Mouse (Mus musculus) heart, postnatal 14 days (tissue): Measurements from ENCODE around the gene Bicc1. TPM values are rescaled to one million over a fixed set of nuclear protein-coding genes. Genes with fewer than 3 reads are reported as not detected.
"Not testable (repeated sequence)": the region's sequence is repeated elsewhere in the genome, so short reads cannot be mapped to it uniquely, and the experiment has no call there.

Experiments used
- DNase-seq, 2 experiments: peaks; one replicate each; pipeline ENCODE4 v3.0.0; 2021 to 2022
- intact Hi-C: fragments of 180-260 bp; cut with DNase I; formaldehyde crosslinking; loops from one replicate; pipeline ENCODE4 v1.15.1; 2025
- total RNA-seq, 2 experiments: library from RNA; stranded (reverse); gene quantifications; 2 replicates each; pipeline ENCODE4 v1.2.3; 2021

The Bicc1 gene
- total RNA-seq, 2 experiments from 2014 or later, result 22.1 to 27.9 TPM

DNA sequence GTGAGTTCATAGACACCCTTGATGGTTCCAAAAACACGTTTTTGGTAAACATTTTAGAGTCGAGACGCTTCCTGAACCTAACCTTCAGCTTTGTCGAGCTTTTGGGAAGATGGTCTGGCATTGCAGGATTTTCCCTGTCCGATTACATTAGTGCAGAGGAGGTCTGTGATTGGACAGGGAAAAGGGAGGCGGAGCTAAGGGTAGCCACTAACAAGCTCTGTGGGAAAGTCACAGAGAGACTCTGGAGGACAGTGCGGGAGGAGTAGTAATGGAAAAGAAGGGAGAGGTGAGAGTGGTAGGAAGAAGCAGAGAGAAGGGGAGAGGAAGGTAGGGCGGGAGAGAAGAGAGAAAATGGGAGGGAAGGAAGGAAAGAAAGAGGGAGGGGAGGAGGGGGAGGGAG lies 194.8 kb downstream of the Bicc1 start:
- intact Hi-C loops, result loop anchor here (2.0 to 10.0 kb wide), 7 partner anchors 58 to 647 kb away; no protein-coding TSS in a partner anchor
- no peak for DNase-seq

DNA sequence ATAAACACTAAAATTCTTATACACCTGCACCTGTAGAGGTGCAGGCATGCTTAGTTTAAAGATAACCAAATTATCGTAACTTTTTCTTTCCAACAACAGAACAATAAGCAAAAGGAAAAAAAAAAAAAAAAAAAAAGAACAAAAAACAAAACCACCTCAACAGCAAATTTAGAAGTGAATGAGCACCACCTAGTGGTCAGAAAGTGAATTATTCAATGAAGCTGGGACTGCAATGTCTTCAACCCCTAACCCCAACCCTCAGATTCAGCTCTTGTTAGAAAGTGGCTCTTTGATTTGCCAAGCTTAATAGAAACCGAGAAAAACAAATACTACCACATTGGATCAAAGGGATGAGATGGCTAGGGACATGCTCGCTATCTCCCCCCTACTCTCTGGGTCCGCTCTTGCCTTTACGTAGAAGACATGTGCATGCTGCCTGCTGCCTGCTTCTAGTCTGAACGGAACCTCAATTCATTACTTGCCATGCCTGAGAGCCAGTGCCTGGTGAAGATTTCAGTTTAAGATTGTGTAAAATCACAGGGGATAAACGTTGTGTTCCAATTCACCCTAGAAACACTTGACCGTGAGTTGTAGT lies 195.8 kb downstream of the Bicc1 start:
- peak; percentile 20 to 68 for DNase-seq
- intact Hi-C loops, result loop anchor here (2.0 to 10.0 kb wide), 6 partner anchors 151 to 646 kb away; no protein-coding TSS in a partner anchor

DNA sequence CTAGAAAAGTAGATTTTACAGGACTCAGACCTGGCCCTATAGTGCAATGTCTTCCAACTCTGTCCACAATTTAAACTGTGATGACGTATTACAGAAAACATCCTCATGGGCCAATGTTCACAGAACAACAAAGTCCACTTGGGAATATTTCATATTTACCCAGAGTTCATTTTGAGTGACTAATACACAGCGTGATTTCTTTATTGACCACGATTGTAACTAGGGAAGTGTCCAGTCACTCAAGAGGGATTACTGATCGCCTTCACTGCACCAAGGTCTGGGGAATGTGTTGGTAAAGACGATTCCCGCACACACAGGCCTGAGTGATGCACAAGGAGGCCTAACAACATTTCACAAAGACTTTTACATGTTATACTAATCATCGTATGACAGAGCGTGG lies 197.9 kb downstream of the Bicc1 start:
- no peak for DNase-seq
- intact Hi-C loops, result loop anchor here (5.0 to 10.0 kb wide), 5 partner anchors 149 to 644 kb away; no protein-coding TSS in a partner anchor

DNA sequence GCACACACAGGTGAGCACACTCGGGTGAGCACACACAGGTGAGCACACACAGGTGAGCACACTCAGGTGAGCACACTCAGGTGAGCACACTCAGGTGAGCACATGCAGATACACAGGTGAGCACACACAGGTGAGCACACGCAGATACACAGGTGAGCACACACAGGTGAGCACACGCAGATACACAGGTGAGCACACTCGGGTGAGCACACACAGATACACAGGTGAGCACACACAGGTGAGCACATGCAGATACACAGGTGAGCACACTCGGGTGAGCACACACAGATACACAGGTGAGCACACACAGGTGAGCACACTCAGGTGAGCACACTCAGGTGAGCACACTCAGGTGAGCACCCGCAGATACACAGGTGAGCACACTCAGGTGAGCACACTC lies 199.1 kb downstream of the Bicc1 start:
- intact Hi-C loops, result loop anchor here (5.0 to 10.0 kb wide), 5 partner anchors 148 to 643 kb away; no protein-coding TSS in a partner anchor
- not testable (repeated sequence) for DNase-seq

DNA sequence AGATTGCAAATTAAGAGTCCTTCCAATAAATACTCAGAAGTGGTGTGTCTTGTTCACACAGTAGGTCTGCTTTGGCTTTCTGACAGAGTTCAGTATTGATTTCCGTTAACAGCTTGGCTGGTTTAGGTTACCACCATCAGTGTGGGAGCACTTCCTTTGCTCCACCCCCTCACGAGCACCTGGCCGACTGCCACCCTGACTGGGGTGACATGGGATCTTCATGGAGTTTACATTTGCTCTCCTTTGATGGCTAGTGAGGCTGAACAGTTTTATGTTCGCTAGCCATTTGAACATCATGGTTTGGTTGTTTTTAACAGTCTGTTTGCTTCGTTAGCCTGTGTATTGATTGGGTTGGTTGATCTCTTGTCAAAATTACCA lies 206.7 kb downstream of the Bicc1 start:
- intact Hi-C loops, result no loop called here
- no peak for DNase-seq

DNA sequence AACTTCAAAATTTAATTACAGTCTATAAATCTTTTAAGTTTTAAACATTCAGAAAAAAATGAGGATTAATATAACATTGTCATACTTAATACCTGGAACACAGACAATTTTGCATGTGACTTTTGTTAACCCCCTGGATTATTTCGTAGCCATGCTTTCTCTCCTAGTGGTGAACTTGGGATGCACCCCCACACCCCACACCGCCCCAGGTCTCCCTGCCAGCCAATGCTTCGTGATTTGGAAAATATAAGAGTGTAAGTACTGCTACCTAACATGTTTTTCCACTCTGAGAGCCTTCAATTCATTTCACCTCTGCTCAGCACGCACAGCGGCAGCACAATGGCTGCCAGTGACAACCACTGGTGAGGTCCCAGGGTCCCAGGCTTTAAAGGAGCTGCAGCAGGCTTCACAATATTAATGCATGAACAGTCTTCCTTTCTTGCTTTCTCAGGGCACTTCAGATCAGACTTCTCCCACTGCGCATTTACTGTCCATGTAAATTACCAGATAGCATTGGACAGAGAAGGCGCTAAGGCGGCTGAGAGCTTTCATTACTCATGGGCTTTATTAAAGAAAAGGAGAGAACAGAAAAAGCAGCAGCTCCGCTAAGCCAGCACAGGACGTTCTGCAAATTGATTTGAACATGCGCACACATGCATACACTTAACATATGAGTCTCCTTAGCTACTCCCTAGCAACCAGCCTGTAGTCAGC lies 207.3 kb downstream of the Bicc1 start:
- DNase-seq, result no peak
- intact Hi-C loops, result no loop called here

DNA sequence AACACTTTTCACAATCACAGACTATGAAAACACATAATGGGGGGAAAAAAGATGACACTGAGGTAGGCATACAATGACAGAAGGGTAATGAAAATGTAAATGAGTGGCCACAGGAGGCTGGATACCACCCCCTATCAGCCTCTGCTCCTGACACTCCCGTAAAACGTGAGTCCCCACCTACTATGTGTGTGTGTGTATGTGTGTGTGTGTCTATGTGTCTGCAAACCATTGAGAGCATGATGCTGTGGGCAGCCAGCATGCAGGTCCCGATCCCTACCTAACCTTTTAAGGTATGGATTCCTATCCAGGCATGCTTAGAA lies 209.4 kb downstream of the Bicc1 start:
- intact Hi-C loops, result no loop called here
- DNase-seq, result no peak

DNA sequence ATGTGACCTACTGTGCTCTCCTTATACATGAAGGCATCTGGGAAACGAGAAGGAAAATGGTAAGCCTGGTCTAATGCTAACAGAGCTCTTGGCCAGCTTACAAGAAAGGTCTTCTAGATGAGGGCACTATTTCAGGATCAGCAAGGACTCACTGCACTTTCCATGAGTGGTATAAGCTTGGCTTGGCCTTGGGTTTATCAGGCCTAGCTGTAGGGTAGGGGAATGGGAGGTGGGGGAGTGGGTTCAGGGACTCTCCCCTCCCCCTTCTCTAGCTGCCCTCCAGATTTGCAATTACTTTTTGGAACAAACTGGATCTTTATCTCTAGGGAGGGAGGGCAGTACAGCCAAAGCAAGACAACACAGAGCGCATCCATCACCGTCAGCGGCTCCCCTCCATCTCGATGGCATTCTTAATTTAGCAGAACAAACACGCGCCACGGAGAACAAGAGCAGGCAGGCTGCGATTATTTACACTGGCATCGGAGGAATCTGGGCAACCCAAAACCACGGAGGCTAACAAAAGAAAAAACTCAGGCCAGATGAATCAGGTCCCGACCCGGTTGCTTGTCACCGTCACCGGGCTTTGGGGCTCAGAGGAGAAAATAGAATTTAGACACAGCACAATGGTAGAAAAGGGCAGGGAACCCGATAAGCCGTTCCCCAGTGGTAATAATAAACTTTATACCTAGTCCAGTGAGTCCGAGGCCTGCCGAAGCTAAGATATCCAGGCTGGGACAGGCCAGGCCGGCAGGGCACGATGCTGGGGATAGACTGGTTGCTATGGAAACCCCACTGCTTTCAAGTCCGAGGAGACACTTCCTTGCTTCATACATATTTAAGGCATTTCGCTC lies 210.0 kb downstream of the Bicc1 start:
- DNase-seq, result no peak
- intact Hi-C loops, result no loop called here

DNA sequence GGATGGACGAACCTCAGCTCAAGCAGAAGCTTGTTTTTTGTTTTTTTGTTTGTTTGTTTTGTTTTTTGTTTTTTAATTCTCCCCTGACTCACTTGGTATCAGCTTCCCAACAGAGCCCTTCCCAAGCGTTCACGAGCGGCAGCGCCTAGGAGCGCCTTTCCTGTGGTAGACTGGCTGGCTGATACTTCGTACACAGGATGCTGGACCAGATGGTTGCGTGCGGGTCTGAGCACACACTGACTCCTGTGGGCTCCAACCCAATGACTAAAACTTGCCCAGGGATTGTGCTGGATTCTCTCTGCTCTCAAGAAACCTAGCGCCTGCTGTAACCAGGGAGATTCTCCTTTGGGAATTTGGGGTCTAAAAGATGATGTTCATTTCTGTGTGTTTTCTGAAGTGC lies 211.2 kb downstream of the Bicc1 start:
- intact Hi-C loops, result no loop called here

DNA sequence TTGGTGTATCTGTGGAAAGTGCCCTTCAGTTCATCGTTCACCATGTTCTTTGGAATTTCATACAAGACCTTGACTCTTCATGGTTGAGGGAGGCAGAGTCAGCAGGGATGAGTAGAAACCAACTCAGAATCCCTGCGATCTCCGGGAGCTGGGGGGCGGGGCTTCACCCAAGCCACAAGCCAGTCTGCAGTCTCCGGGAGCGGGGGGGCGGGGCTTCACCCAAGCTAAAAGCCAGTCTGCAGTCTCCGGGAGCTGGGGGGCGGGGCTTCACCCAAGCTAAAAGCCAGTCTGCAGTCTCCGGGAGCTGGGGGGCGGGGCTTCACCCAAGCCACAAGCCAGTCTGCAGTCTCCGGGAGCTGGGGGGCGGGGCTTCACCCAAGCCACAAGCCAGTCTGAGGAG lies 213.4 kb downstream of the Bicc1 start:
- DNase-seq, intact Hi-C loops: not testable (repeated sequence)

More for the DNA sequence above, 211.2 kb downstream of the Bicc1 start:
- no peak for DNase-seq

DNA sequence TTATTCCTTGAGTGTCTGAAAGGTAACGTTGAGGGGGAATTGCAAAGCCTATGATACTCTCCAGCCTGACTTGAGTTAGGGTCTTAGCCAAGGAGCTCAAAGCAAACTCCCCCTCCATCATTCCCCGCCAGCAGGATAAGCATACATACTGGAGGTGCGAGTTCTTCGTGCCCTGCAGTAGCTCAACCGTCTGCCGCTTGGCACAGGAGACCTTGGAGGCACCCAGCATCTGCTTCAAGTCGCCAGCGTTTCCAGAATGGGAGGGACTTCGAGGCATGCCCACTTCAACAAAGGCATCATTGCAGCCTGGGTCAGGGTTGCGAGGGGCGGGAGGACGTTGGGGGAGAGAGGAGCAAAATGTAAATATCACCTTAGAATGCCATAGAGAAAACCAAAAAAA lies 214.4 kb downstream of the Bicc1 start:
- intact Hi-C loops, result no loop called here
- DNase-seq, result no peak

DNA sequence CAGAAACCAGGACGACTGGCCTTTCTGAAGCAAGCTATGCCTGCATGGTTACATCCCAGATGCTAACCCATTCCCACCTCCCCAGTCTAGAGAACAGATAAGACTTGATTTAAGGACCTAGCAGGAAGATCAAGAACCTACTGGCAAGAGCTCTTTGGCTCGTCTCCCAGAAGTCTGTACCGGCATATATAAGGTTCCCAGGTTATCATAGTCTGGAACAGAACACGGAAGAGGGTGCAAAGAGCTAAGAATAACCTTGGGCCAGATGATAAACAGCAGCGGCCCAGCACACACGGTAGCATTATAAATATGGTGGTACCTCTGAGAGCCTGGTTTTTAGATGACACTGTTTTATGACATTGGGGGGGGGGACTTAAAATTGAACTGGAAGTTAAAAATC lies 217.9 kb downstream of the Bicc1 start:
- intact Hi-C loops, result no loop called here
- DNase-seq, result no peak

DNA sequence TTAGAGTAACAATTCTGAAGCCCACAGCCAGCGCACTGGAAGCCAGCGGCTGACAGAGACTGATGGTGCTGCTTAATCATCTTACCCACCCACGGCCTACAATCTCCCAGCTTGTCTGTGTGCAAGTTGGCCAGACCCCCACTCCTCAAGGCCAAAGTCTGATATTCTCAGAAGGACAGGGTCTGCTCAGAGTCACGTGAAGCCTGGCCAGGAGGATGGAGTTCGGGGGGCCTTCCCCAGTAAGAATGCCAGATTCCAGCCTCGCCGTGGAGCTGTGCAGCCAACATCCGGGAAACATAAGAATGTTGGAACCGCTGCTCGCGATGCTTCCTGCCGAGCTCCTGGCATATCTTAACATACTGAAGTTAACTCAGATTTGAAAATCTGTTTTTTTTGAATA lies 219.7 kb downstream of the Bicc1 start:
- intact Hi-C loops, result no loop called here
- DNase-seq, result peak; percentile 59 to 62

DNA sequence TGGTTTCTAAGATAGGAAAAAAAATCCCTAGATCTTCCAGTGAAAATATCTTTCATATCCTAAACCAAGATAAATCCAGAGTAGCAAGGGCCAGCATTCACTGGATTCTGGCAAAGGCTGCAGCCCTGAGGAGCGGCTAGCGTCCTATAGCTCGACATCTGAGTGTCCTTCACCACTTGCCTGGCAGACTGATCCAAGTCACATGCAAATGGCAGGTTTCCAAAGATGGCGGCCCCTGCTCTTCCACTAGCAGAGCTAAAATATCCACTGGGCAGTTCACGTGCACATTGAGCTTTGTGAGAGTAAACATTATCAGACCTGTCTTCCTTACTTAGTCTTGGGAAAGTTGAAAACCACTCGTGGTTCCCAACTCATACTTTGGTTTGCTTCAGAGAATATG lies 222.1 kb downstream of the Bicc1 start:
- peak; percentile 54 to 72 for DNase-seq
- intact Hi-C loops, result no loop called here

DNA sequence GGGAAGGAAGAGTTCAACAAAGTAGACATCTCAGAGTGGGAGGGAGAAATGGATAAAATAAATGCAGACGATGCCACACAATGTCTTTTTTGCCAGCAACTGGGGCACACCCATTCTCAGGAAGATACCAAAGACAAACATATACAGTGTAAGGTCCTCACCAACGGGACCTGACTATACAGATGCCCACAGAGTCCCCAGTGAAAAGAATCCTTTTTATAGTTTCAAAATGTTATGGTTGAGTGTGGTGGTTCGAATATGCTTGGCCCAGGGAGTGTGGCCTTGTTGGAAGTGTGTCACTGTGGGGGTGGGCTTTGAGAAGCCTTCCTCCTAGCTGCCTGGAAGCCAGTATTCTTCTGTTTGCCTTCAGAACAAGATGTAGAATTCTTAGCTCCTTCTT lies 223.5 kb downstream of the Bicc1 start:
- intact Hi-C loops, result no loop called here
- no peak for DNase-seq

DNA sequence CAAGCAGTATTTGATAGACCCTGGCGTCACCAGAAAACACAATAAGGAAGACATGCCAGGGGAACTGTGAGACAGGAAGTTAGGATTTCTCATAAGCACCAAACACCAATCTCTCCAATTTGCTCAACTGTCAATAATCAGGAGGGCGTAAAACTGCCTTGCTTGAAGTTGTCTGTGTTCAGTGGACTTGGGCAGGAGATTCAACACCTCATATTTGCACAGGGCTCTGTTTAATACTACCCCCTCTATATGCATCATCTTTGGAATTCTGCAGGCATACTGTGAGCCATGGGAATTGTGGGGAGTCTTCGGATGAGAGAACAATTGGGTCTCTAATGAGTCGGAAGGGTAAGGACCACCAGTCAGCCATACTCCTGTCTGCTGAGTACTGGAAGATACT lies 233.4 kb downstream of the Bicc1 start:
- DNase-seq, result no peak
- intact Hi-C loops, result no loop called here

DNA sequence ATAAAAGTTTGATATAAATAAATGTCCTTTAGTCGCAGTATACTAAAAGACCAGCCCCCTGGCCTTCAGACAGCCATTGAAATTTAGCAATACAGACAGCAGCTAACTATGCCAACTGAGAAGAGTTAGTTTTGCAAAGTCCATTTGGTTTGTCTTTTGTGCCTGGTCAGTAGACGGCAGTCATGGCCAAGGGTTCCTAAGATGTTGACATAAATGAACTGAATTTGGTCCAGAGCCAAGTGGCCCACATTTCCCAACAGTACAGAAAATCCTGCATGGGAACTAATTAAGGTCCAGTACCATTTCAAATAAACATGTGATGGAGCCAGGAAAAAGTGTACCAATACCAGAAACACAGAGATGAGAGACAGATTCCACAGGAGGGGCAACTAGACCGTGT lies 235.2 kb downstream of the Bicc1 start:
- peak in 1 of 2 experiments; percentile 21 for DNase-seq
- intact Hi-C loops, result no loop called here

DNA sequence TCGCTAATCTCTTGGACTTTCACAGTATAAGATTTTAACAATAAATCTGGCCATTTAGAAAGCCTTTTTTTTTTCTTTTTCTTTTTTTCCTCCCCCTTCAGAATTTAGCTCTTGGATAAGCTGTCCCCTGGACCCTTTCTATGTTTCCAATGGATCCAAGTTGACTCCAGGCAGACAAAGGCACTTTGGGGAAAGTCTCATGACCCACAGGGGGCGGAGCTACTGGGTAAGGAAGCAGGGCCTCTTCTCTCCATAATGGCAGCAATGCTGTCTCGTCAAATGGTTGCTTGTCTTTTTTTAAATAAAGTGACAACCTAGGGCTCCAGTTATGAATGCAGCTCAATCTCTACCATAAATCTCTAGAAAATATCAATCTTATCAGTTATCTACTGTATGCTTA lies 235.6 kb downstream of the Bicc1 start:
- intact Hi-C loops, result no loop called here
- no peak for DNase-seq

DNA sequence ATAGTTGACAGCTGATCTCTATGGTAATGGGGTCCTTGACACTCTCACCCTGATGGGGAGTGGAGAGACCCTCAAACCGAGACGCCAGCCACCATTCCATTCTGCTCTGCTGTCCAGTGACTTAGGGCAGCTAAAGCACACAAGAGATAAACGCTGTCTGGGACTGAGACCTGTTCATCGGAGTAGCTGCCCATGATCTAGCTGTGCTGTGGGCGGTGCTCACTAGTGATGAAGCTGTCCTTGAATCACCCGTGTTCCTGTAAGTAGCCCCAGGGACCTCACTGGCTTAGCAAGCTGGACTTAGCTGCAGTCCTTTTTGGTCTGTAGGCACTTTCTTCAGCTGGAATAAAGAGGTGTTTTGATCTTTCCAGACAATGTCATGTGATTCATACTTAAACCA lies 238.0 kb downstream of the Bicc1 start:
- DNase-seq, result no peak
- intact Hi-C loops, result no loop called here

DNA sequence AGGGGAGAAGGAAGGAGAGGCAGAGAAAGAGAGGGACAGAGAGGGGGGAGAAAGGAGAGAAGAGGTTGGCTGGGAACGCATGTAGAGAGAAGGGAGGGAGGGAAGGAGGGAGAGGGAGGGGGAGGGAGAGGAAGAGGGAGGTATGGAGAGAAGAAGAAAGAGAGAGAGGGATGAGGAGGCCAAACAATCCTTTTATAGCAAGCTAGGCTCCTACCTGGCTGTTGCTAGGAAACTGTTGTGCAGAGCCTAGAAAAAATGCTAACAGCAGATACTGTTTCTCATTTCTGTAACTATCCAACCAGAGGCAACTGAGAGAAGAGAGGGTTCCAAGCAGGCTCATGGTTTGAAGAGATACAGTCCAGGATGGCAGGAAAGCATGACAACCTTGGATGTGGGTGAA lies 239.6 kb downstream of the Bicc1 start:
- no peak for DNase-seq
- intact Hi-C loops, result no loop called here

DNA sequence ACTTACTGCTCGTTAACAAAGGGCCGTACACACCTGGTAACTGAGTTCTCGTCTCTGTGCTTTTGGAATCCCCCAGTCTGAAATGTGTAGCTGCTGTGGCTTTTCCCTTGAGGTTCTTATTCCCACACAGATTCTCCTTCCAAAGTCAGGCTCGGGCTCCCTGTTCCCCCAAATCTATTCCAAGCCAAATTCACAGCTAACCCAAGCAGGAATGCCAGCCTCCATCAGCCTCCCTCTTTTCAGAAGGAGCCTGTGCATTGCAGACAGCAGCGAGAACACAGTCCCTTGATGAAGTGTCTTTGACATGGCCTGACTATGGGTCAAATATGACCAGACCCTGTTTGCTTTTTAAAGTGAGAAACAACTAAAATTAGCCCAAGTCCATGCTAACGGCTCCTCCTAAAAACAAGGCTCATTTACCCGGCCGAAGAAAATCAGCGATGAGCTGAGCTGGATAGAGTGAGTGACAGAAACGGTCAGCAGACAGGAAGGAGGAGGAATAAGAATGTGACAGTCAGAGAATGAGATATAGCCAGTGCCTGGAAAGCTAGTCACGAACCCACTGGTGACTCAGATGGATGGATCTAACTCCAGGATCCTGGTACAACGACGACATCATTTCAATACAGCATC lies 240.4 kb downstream of the Bicc1 start:
- no peak for DNase-seq
- intact Hi-C loops, result no loop called here
